Mouse (Mus musculus) frontal cortex, adult (tissue): ENCODE results near the gene P2ry6.

Source experiments
- ATAC-seq: cut with Nextera tagmentation; 2 replicates; pipeline ENCODE4 v1.9.2; 2017; ENCODE audit warnings: mild to moderate bottlenecking, moderate library complexity, mixed read lengths; ENCODE audit not compliant: low TSS enrichment

Gene P2ry6

GRCm38 (mm10) chr7:100942789-100943615 is 31.4 kb downstream of the P2ry6 start:
- ATAC-seq: peak; percentile 77

DNA sequence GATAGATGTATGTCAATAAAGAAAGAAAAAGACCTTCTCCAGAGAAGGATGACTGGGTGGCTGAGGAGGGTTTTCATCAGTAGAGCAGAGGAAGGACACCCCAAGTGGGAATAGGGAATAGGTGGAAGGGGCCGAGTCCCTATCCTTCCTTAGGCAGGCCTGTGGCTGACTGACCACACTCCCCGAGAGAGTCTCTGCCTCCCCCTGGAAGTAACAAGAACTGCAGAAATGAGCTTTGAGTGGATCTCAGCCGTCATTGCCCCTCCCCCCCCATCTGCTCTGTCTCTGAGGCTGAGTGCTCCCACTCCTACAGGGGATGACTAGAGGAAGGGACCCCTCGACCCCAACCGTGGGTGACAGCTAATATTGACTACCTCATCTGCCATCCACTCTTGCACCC is 33.3 kb downstream of the P2ry6 start:
- ATAC-seq: no peak

GRCm38 (mm10) chr7:100938106-100938505 is 36.3 kb downstream of the P2ry6 start:
- no peak for ATAC-seq

GRCm38 (mm10) chr7:100937481-100937880 is 37.0 kb downstream of the P2ry6 start:
- ATAC-seq: no peak

DNA sequence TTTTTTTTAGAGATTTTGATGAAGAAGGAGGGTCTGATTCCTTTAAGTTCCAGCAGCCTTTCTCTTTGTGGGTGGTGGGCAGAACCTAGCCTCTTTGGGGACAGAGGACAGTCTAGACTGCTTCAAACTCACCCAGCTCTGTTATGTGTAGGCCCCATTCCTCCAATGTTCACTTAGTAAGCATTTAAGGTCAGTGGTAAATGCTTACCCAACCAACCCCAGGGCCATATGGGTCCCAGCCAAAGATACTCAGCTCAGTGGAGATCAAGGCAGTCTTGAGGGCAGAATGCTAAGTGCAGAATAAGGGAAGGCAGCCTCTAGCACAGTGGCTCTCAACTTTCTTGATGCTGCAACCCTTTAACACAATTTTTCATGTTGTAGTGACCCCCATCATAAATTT is 40.9 kb downstream of the P2ry6 start:
- no peak for ATAC-seq

DNA sequence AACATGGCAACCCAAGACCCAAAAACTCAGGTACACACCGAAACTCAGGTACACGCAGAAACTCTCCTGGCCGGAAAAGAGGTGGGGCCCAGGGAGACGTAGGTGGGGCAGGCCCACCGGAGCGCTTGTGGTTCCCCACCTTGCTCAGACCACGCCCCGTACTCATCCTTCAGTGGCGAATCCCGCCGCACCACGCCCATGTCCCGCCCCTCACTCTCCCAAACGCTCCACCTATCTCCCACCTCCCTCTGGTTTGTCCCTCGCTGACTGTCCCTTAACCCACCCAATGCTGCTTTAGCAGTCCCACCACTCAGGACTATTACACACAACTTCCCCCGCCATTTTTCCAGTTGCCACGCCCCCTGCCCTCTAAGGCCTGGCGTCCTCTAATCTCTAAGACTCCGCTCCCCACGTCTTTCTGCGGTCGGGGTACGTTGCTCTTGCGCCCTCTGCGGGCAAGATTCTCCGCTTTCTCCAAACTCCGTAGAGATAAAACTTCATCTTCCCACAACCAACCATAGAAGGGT is 41.9 kb downstream of the P2ry6 start:
- peak; percentile 55; the same call in 1 of the 2 replicates for ATAC-seq

GRCm38 (mm10) chr7:100931926-100932480 is 42.4 kb downstream of the P2ry6 start, which contains the start of gene Arhgef17:
Arhgef17 (minus strand) TSS chr7:100932107.
- peak; percentile 11; the same call in 1 of the 2 replicates for ATAC-seq

DNA sequence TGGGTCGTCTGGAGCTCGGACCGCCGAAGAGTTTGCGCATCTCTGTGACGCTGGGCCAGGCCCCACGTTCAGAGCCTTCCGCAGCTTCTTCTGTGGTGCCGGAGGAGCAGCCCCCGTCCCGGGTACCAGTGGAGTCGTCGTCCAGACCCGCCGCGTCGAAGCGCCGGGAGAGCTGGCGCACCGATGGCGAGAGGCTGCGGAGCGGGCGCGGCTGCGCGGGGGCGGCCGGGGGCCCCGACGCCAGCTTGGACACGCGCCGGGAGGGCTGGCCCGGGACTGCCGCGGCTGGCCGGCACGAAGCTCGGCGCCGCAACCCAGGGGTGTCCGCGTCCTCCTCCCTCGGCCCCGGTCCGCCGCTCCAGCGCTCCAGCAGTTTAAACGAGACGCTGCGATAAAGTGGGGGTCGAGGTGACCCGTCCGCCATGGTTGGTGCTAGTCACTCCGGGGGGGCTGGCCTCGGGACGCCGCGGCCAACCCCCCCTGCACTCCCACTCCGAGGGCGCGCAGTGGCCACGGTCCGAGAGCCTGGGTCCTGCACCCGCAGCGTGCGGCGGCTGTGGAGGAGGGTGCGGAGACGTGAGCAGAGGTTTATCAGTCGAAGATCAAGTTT is 43.0 kb downstream of the P2ry6 start:
- ATAC-seq: no peak

- ATAC-seq: no peak
Measured at GRCm38 (mm10) chr7:100930619-100931315, 43.7 kb downstream of the P2ry6 start.

DNA sequence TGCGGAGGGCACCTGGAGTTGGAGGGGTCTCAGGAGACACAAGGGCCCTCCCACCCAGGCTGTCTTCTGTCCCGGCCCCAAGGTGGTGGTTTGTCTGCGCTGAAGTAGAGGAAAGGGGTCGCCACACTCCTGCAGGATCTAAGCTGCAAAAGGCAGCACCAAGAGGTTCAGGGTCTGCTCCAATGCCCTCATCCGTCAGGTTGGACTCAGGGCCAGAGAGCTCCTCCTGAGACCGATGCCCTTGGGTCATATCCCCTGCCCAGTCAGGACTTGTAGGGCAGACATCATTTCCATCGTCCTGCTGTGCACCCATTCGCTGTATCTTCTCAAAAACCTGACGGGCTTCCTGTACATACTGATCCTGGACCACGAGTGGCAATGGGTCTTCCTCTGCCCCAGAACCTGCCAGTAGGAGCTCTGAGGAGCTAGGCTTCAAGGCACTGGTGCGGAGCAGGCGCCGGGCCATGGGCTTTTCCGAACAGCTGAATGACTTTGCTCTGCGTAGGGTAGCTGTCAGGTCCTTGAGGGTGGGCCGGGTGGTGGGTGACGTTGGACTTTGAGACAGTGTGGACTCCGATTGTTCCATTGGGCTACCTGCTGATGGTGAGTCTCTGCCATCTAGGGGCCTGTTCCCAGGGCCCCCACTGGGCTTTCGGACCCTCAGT is 44.7 kb downstream of the P2ry6 start:
- ATAC-seq: no peak

DNA sequence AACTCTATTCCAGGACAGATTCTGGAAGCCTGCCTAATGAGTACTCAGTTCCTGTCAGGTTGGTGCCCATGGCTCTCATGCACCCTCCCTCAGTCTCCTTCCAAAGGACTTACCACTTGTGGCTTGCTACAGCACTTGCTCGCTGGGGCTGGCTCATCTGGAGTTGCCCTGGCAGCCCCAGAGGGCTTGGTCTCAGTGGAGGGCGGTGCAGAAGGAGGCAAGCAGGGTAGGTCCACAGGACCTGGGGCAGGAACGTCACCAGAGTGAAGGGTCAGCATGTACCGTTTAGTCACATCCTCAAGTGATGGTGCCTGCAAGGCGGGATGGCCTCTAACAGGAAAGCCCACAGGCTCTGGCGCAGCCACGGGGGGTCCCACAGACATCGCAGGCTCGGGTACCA is 46.0 kb downstream of the P2ry6 start:
- no peak for ATAC-seq

- ATAC-seq: no peak
Measured at GRCm38 (mm10) chr7:100927287-100928000, 47.0 kb downstream of the P2ry6 start.

- peak; percentile 32 for ATAC-seq
Measured at GRCm38 (mm10) chr7:100926311-100926923, 48.0 kb downstream of the P2ry6 start.

DNA sequence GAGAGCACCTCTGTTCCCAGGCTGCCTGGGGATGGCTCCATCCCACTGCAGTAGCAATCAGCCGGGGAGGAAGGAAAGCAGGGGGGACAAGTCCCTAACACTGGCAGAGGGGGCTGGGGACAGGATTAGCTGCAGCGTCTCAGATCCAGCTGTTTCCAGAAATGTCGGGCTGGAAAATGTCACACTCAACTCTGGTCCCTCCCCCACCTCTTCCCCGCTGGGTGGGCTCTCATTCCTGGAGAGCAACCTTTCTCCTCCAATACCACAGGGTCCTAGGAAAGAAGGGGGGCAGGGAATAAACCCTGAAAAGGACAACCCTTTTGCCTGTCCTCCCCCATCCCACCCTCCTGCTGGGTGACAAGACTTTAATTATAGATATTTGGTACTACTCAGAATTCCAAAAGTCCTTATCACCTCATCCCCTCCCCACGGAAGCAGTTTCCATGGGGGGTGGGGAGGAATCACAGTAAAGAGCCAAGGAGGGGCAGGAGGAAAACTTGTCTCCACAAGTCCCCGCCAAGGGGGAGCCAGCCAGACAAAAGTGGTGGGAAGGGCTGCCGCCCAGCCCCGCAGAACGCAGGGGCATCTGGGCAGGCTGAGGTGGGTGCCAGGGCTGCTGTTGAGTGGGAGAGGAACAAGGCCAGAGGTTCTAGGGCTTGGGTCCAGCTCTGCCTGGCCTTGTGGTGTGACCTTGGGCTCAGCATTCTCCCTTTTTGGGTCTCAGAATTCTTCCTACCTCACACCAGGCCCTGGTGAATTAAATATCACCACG is 49.6 kb downstream of the P2ry6 start:
- no peak for ATAC-seq

GRCm38 (mm10) chr7:100924200-100924599 is 50.2 kb downstream of the P2ry6 start:
- peak; percentile 24; the same call in 1 of the 2 replicates for ATAC-seq

GRCm38 (mm10) chr7:100922907-100923306 is 51.5 kb downstream of the P2ry6 start:
- no peak for ATAC-seq

DNA sequence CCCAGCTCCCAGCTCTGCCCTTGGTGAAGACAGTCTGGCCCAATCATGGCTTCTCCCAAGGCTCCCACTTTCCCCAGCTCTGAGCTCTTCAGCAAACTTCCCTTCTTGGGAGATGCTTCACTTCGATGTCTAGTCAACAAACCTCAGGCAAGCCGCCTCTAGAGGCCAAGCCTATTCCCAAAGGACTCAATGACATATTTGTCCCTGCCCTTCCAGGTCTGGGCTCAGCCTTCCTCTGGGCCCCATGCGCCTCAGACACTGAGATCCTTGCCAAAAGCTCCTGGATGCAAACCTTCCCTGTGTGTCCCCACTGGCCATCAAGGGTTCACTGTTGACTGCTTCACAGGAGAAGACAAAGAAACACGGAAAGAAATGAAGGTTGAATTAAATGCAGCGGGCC is 53.2 kb downstream of the P2ry6 start:
- ATAC-seq: no peak

DNA sequence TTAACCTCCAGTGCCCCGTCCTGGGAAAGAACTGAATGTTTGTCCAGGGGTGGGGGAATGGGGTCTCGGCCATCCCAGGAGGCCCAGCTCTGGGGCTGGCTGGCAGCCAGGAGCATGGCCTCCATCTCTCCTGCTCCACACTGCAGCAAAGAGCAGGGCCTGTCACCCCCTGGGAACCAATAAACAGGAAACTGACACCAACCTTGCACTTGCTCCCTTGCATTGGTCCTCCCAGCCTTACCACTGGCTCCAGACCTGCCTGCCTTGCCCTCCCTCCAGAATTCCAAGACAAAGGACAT is 54.7 kb downstream of the P2ry6 start:
- ATAC-seq: no peak

- no peak for ATAC-seq
Measured at GRCm38 (mm10) chr7:100919006-100919808, 55.2 kb downstream of the P2ry6 start.
